Mouse (Mus musculus) liver, postnatal 0 days (tissue): ENCODE measurements at regions not wholly inside any gene's neighbourhood (a gene's known extent, or its start where the extent isn't known, plus 50 kb on each side); places are given as distances from the start of the nearest gene placed in this dataset.

ENCODE experiments used
- CTCF ChIP-seq: sonication (generic); IDR thresholded peaks from 2 replicates; pipeline ENCODE4 v1.5.1; 2016; ENCODE audit warnings: antibody characterized with exemption, low read depth
- EP300 ChIP-seq: IDR thresholded peaks from 2 replicates; pipeline ENCODE4 v1.6.1; 2016; ENCODE audit warnings: antibody characterized with exemption, low read depth, mild to moderate bottlenecking

GRCm38 (mm10) chr7:82098136-82098535, 75.5 kb upstream of the Sh3gl3 start:
- TF ChIP-seq CTCF (no peak), EP300 (no peak)
